In the genomic region with DNA sequence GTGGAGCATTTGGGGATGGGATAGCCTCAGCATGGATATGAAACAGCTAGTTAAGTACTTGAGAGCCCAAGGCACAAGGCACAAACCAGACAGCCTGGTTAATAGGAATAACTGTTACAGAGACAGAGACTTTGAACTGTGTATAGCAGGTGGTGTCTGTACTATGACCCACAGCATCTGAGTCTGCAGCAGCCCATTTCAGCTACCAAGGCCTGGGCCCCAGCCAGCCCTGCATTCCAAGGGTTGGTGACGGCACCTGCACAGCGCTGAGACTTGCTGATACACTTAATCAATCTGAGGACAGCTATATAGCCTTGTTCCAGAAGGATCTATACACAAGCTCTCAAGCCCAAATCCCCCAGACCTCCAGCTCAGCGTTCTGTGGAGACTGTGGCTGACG, we compare ENCODE assay signal across 16 mouse cellular contexts. TPM values are rescaled to one million over a fixed set of nuclear protein-coding genes. Genes with fewer than 3 reads are reported as not detected.
"Had no signal": no experiment of that assay in that cellular context is flagged by ENCODE, and none has a peak within 500 bp of the region (broad histone marks: within the 10 kb centered on the region; RNA-seq: fewer than 3 reads in every experiment).

No protein-coding gene starts in this region.

- H3K4me3 ChIP-seq: layer of hippocampus, adult 2 months; limb, embryonic 13.5 days; liver, embryonic 15.5 days; lung, embryonic 15.5 days; midbrain, embryonic 12.5 days; neural tube, embryonic 13.5 days had no signal

- H3K9ac ChIP-seq: limb, embryonic 13.5 days; liver, embryonic 15.5 days; lung, embryonic 15.5 days; midbrain, embryonic 12.5 days; neural tube, embryonic 13.5 days had no signal

- H3K9me3 ChIP-seq: liver, embryonic 15.5 days; lung, embryonic 15.5 days; neural tube, embryonic 13.5 days had no signal

- ATAC-seq: midbrain, embryonic 16.5 days had no signal

- H3K27ac ChIP-seq: layer of hippocampus, adult 2 months; limb, embryonic 13.5 days; liver, embryonic 15.5 days; lung, embryonic 15.5 days; midbrain, embryonic 12.5 days; neural tube, embryonic 13.5 days had no signal

- H3K4me2 ChIP-seq: limb, embryonic 13.5 days; liver, embryonic 15.5 days; lung, embryonic 15.5 days; midbrain, embryonic 12.5 days; neural tube, embryonic 13.5 days had no signal

- DNase-seq: left cerebral cortex, postnatal 4 days; lung, postnatal 14 days; retina, postnatal 1 day; right cerebral cortex, postnatal 4 days; spleen, adult 18-20 months; thymus, adult 18-20 months; thymus, postnatal 25 days had no signal

RNA-seq across cellular contexts. Expression of a gene that starts 2.6 kb away (rescaled TPM):
- polyA plus RNA-seq: liver, adult 2 months; urinary bladder, adult 2 months had no signal
